Mouse (Mus musculus): ENCODE data around the gene Nat8f3.
"Not testable (repeated sequence)": the region's sequence is repeated elsewhere in the genome, so short reads cannot be mapped to it uniquely, and the experiment has no call there.

DNA sequence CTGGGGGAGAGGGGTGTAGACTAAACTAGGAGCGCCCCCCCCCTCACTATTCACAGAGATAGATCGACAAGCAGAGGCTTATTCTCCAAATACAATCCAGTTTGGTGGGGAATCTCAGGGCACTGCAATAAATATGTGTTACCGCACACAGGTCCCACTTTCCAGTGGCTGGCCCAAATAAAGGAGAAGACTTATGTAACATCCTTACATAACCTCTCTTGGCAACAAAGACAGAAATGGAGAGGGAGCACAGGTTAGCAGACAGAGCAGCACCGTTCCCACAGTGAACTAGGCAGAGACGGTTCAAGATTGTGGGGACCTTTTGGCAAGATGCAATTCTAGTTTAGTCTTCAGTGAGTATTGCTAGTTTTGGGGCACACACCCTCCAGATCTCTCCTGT is 56.3 kb downstream of the Nat8f3 start:
- TF ChIP-seq GATA1, TAL1 (IDR thresholded peaks at IDR 0.05; ENCODE audit: low read length): not testable (repeated sequence)
